Mouse (Mus musculus) embryonic facial prominence, embryonic 15.5 days (tissue): ENCODE measurements at regions not wholly inside any gene's neighbourhood (a gene's known extent, or its start where the extent isn't known, plus 50 kb on each side); places are given as distances from the start of the nearest gene placed in this dataset.

Experiments
- ATAC-seq: fragments of 200-750 bp; cut with Nextera tagmentation; 2 replicates; pipeline ENCODE4 v1.8.0; 2017; ENCODE audit warnings: low read depth, moderate TSS enrichment; ENCODE audit not compliant: insufficient number of reproducible peaks, low FRiP score, low TSS enrichment
- H3K27ac ChIP-seq: fragments of 300-500 bp; sonication (generic); replicated peaks from 2 replicates; pipeline ENCODE4 v1.5.1; 2015; ENCODE audit warnings: mild to moderate bottlenecking, inconsistent platforms
- H3K27me3 ChIP-seq: fragments of 300-500 bp; sonication (generic); 2 replicates; pipeline ENCODE4 v1.6.1; 2015; ENCODE audit warnings: inconsistent platforms
- H3K36me3 ChIP-seq: fragments of 300-500 bp; sonication (generic); 2 replicates; pipeline ENCODE4 v1.6.1; 2015; ENCODE audit warnings: mild to moderate bottlenecking, inconsistent platforms
- H3K4me1 ChIP-seq: fragments of 300-500 bp; sonication (generic); 2 replicates; pipeline ENCODE4 v1.6.1; 2015; ENCODE audit warnings: inconsistent platforms
- H3K4me2 ChIP-seq: fragments of 300-500 bp; sonication (generic); replicated peaks from 2 replicates; pipeline ENCODE4 v1.6.1; 2015; ENCODE audit warnings: mild to moderate bottlenecking, inconsistent platforms
- H3K4me3 ChIP-seq: fragments of 300-500 bp; sonication (generic); replicated peaks from 2 replicates; pipeline ENCODE4 v1.5.1; 2015; ENCODE audit warnings: mild to moderate bottlenecking, inconsistent platforms
- H3K9ac ChIP-seq: fragments of 300-500 bp; sonication (generic); 2 replicates; pipeline ENCODE4 v1.6.1; 2015; ENCODE audit warnings: inconsistent platforms
- H3K9me3 ChIP-seq: fragments of 300-500 bp; sonication (generic); replicated peaks from 2 replicates; pipeline ENCODE4 v1.6.1; 2016; ENCODE audit warnings: inconsistent platforms
- WGBS: fragments of 180-500 bp; shearing (Covaris S2); methylation state at CpG from one replicate; pipeline ENCODE4 v1.1.7; 2015; 5-methylcytosine and 5-hydroxymethylcytosine counted together

- WGBS: 40% methylated on average over 3 of the region's 3 CpGs
- Histone ChIP-seq H3K9ac (no peak overlapping the region), H3K4me2 (no peak overlapping the region), H3K27ac (peak overlapping the region; percentile 11; the same call in 1 of the 2 replicates), H3K4me3 (no peak overlapping the region), H3K9me3 (no peaks in the 10 kb centered on the region), H3K36me3 (no peaks in the 10 kb centered on the region), H3K4me1 (peaks cover 26% of the 10 kb centered on the region), H3K27me3 (no peaks in the 10 kb centered on the region)
- ATAC-seq: no peak
Measured at GRCm38 (mm10) chr13:28635230-28635950, 318.1 kb downstream of the Sox4 start.

GRCm38 (mm10) chr13:28633541-28634041 is 319.9 kb downstream of the Sox4 start:
- Histone ChIP-seq H3K36me3 (no peaks in the 10 kb centered on the region), H3K4me1 (peaks cover 42% of the 10 kb centered on the region), H3K4me3 (no peak overlapping the region), H3K9ac (no peak overlapping the region), H3K9me3 (no peaks in the 10 kb centered on the region), H3K4me2 (no peak overlapping the region), H3K27ac (no peak overlapping the region; the same call in 1 of the 2 replicates), H3K27me3 (no peaks in the 10 kb centered on the region)
- 28% methylated on average over 5 of the region's 5 CpGs for WGBS
- ATAC-seq: no peak

GRCm38 (mm10) chr13:28629431-28630331 is 323.8 kb downstream of the Sox4 start:
- no peak overlapping the region for H3K9ac ChIP-seq
- no peaks in the 10 kb centered on the region for H3K36me3 ChIP-seq
- peaks cover 42% of the 10 kb centered on the region for H3K4me1 ChIP-seq
- H3K27me3 ChIP-seq: no peaks in the 10 kb centered on the region
- WGBS: 16% methylated on average over 9 of the region's 9 CpGs
- H3K4me2 ChIP-seq: peak overlapping the region; percentile 28
- no peaks in the 10 kb centered on the region for H3K9me3 ChIP-seq
- H3K4me3 ChIP-seq: no peak overlapping the region
- H3K27ac ChIP-seq: peak overlapping the region; percentile 90
- peak; percentile 82 for ATAC-seq

GRCm38 (mm10) chr13:28628751-28629150 is 324.8 kb downstream of the Sox4 start:
- peak overlapping the region; percentile 90 for H3K27ac ChIP-seq
- no peak for ATAC-seq
- no peak overlapping the region for H3K4me3 ChIP-seq
- H3K9me3 ChIP-seq: no peaks in the 10 kb centered on the region
- H3K27me3 ChIP-seq: no peaks in the 10 kb centered on the region
- 22% methylated on average over 8 of the region's 8 CpGs for WGBS
- H3K4me2 ChIP-seq: no peak overlapping the region
- H3K9ac ChIP-seq: no peak overlapping the region
- no peaks in the 10 kb centered on the region for H3K36me3 ChIP-seq
- peaks cover 40% of the 10 kb centered on the region for H3K4me1 ChIP-seq

- no peak for ATAC-seq
Measured at GRCm38 (mm10) chr13:28618961-28619360, 334.6 kb downstream of the Sox4 start.

GRCm38 (mm10) chr13:28617503-28617902 is 336.0 kb downstream of the Sox4 start:
- no peak for ATAC-seq
- Histone ChIP-seq H3K9me3 (no peaks in the 10 kb centered on the region), H3K27ac (no peak overlapping the region), H3K4me1 (no peaks in the 10 kb centered on the region), H3K36me3 (no peaks in the 10 kb centered on the region), H3K4me3 (no peak overlapping the region), H3K9ac (no peak overlapping the region), H3K27me3 (no peaks in the 10 kb centered on the region), H3K4me2 (no peak overlapping the region)
- 90% methylated on average over 4 of the region's 4 CpGs for WGBS

More at GRCm38 (mm10) chr13:28618961-28619360, 334.6 kb downstream of the Sox4 start:
- H3K27me3 ChIP-seq: no peaks in the 10 kb centered on the region
- no peak overlapping the region for H3K27ac ChIP-seq
- H3K36me3 ChIP-seq: no peaks in the 10 kb centered on the region
- H3K4me1 ChIP-seq: no peaks in the 10 kb centered on the region
- H3K4me3 ChIP-seq: no peak overlapping the region
- H3K4me2 ChIP-seq: no peak overlapping the region
- H3K9ac ChIP-seq: no peak overlapping the region
- 25% methylated on average over 3 of the region's 3 CpGs for WGBS
- H3K9me3 ChIP-seq: no peaks in the 10 kb centered on the region

- H3K27ac ChIP-seq: no peak overlapping the region
- H3K36me3 ChIP-seq: no peaks in the 10 kb centered on the region
- no peak overlapping the region for H3K4me2 ChIP-seq
- no peaks in the 10 kb centered on the region for H3K4me1 ChIP-seq
- no peaks in the 10 kb centered on the region for H3K27me3 ChIP-seq
- H3K9ac ChIP-seq: no peak overlapping the region
- WGBS: 78% methylated on average over 9 of the region's 9 CpGs
- H3K4me3 ChIP-seq: no peak overlapping the region
- ATAC-seq: no peak
- no peaks in the 10 kb centered on the region for H3K9me3 ChIP-seq
Measured at GRCm38 (mm10) chr13:28616645-28617381, 336.7 kb downstream of the Sox4 start.

GRCm38 (mm10) chr13:28607551-28608114 is 345.9 kb downstream of the Sox4 start:
- peak overlapping the region; percentile 77 for H3K27ac ChIP-seq
- WGBS: 38% methylated on average over 6 of the region's 6 CpGs
- no peaks in the 10 kb centered on the region for H3K36me3 ChIP-seq
- H3K4me2 ChIP-seq: no peak overlapping the region
- no peak overlapping the region for H3K9ac ChIP-seq
- no peaks in the 10 kb centered on the region for H3K27me3 ChIP-seq
- H3K4me1 ChIP-seq: peaks cover 18% of the 10 kb centered on the region
- H3K9me3 ChIP-seq: no peaks in the 10 kb centered on the region
- no peak overlapping the region for H3K4me3 ChIP-seq
- ATAC-seq: no peak

- WGBS: 87% methylated on average over 1 of the region's 1 CpGs
Measured at GRCm38 (mm10) chr13:28606651-28607050, 346.9 kb downstream of the Sox4 start.

GRCm38 (mm10) chr13:28605833-28606232 is 347.7 kb downstream of the Sox4 start:
- Histone ChIP-seq H3K27me3 (no peaks in the 10 kb centered on the region), H3K9me3 (no peaks in the 10 kb centered on the region), H3K4me2 (no peak overlapping the region), H3K27ac (no peak overlapping the region), H3K36me3 (no peaks in the 10 kb centered on the region), H3K4me1 (peaks cover 18% of the 10 kb centered on the region), H3K4me3 (no peak overlapping the region), H3K9ac (no peak overlapping the region)
- no peak for ATAC-seq
- 43% methylated on average over 1 of the region's 1 CpGs for WGBS

More at GRCm38 (mm10) chr13:28606651-28607050, 346.9 kb downstream of the Sox4 start:
- H3K4me2 ChIP-seq: no peak overlapping the region
- no peak overlapping the region; the same call in 1 of the 2 replicates for H3K27ac ChIP-seq
- no peaks in the 10 kb centered on the region for H3K27me3 ChIP-seq
- H3K4me1 ChIP-seq: peaks cover 18% of the 10 kb centered on the region
- no peak overlapping the region for H3K4me3 ChIP-seq
- H3K36me3 ChIP-seq: no peaks in the 10 kb centered on the region
- no peak for ATAC-seq
- H3K9me3 ChIP-seq: no peaks in the 10 kb centered on the region
- H3K9ac ChIP-seq: no peak overlapping the region
